Mouse (Mus musculus): Measurements from ENCODE around the gene Haus3.

- no peak for TF ChIP-seq CTCF (IDR thresholded peaks at IDR 0.05; ENCODE audit: low read depth, low read length)
- no peak for TF ChIP-seq POLR2A (IDR thresholded peaks at IDR 0.05; ENCODE audit: insufficient read depth, low read length)
These were observed 27.9 kb upstream of the Haus3 start for GRCm38 (mm10) chr5:34197243-34197642.

Data from ES-Bruce4 (cell line).